Mouse (Mus musculus): ENCODE measurements at regions not wholly inside any gene's neighbourhood (a gene's known extent, or its start where the extent isn't known, plus 50 kb on each side); places are given as distances from the start of the nearest gene placed in this dataset.

DNA sequence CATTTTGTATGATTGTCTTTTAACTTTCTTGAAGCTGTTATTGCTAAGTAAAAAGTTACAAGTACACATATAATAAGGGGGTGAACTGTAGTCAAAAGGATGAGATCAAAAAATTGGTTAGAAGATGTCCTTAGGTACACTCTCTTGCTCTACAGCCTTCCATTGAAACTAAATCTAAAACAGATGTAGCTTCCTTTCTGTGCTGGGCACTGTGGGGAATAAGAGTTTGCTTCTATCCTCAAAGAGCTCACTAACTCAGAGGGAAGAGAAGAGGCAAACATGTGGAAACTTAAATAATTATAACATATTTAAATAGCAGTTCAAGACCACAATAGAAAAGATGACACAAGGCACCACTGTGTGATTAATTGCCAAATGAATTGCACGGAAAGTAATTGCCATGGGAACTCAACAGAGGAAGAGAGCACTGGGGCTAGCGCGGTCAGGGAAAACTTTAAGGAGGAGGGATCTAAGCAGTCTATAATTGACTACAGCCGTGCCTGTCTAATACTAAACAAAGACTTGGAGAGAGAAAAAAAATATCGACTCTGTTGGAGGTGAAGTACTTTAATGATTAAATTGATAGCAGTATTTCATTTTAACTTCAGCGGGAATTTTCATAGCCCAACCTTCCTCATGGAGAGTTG is 57.9 kb upstream of the Ammecr1 start:
- ATAC-seq (replicated peaks; ENCODE audit: low read depth, poor library complexity, severe bottlenecking) = no peak

DNA sequence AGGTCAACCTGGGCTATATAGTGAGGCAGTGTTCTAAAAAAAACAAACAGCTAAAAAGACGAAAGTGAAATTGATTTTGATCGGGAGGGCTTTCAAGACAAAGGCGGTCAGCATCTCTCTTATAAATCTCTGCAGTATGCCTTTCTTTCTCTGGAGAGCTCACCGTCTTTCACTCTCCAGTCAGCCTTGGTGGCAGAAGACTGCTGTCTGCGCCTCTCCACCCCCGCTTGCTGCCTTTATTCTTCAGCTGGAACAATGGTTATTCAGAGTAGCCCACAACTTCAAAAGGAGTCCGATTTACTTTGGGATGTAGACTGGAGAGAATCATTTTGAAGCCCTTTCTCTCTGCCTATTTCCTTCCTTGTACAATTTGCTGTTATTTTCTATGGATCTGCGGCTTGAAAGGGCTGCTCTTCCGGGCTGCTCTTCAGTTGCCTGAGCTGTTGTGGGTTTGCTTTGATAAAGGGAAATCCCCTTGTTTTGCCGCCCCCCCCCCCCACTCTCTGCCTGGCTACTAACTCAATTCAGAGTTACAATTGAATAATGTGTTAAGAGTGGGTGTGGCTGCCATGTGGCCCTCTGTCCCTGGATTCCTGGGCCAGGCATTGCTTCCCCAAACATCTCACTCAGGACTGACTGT is 64.0 kb upstream of the Ammecr1 start:
- 0 out of 2 replicates have a peak, but pooled peaks have one; percentile 25 for ATAC-seq (replicated peaks; ENCODE audit: low read depth, poor library complexity, severe bottlenecking)

DNA sequence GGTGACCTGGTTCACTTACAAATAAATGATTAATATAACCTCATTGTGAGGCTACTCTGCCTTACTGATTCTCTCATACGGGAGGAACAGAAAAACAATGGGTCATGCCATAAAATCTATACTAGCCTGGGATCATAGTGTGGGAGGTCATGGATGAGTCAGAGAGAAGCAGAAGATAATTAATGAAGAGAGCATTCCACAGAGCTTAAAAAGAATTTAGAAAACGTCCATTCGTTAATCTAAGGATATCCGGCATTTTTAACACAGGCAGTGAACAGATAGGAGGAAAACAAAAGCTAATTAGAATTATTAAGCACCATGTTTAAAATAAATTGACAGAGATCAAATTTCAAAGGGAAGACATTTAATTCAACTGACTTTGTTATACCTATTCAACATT is 59.5 kb upstream of the Rtl9 start:
- ATAC-seq (replicated peaks; ENCODE audit: low read depth, poor library complexity, severe bottlenecking) = no peak

DNA sequence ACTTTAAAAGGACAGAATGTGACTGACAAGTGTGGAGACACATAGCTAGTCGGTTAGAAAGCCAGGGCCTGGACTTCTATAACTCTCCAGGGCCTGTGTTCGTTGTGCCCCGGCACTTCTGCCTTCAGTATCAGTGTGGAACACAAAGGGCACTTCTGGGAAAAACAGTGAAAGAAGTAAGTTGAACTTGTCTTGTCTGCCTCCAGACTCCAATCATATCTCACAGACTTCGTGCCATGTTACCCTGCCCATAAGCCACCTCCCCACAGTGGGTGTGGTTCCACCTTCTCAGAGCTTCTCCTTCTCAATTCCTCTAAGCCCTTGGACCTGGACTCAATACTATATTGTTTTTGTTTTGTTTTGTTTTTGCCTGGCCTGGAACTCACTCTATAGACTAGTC is 55.1 kb upstream of the Rtl9 start:
- peak; percentile 47 for ATAC-seq (replicated peaks; ENCODE audit: low read depth, poor library complexity, severe bottlenecking)

DNA sequence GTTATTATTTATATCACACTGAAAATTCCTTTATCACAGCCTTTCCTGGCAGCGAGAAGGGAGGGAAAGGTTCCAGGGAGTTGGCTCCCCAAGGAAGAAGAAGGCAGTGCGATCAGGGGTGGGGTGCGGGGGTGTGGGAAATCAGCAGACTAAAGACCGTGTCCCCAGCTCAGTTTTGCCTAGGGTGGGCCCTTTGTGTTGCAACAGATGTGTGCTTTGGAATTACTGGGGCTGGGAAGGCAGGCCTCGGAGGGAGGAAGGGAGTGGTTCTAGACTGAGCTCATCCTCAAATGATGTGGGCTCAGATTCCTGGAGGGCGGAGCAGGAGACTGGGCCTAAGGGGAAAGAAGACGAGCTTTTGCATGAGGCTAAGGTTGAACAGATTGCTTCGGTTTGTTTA is 53.1 kb upstream of the Rtl9 start:
- ATAC-seq (replicated peaks; ENCODE audit: low read depth, poor library complexity, severe bottlenecking) = no peak

Measured in common myeloid progenitor, adult 5-6 weeks (primary cell).